Mouse (Mus musculus): ENCODE data around the gene Snhg11.
"Not testable (repeated sequence)": the region's sequence is repeated elsewhere in the genome, so short reads cannot be mapped to it uniquely, and the experiment has no call there.

Gene Snhg11

DNA sequence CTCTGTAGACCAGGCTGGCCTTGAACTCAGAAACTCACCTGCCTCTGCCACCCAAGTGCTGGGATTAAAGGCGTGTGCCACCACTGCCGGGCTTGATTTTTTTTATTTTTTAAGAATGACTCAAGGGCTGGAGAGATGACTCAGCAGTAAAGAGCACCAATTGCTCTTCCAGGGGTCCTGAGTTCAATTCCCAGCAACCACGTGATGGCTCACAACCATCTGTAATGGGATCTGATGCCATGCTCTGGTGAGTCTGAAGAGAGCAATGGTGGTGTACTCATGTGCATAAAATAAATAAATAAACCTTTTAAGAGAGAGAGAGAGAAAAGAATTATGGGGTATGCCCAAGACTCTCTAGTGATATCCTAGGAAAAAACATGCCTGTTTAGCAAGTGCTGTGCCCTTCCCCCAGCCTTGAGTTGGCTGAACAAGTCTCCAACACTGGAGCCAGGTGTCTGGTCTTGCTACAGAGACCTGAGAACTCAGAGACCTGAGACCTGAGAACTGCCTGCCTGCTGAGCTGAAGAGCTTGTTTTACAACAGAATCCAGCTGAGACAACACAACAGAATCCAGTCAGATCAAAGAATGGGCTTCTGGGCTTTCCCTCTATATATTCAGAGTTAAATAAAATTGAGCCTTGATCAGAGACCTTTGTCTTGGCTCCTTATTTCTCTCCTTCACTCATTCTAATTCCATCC lies 5.8 kb upstream of the Snhg11 start:
- no peak for DNase-seq (ENCODE audit: low read depth, low spot score)

DNA sequence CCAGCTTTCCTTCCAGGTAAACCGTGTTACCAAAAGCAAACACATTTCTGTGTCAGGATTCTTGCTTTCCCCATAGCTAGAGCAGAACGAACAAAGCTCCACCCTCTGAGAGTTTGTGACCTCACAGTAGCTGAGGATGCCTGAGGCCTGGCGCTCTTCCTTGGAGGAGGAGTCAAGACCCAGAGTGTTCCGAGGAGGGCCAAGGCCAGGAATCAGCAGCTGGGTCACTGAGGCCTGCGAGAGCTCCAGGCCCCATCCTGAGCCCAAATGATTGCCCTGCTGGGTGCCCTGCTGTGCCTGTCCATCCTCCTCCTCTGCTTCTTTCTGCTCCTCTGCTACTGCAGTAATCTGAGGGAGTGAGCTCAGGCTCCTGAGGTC lies 5.3 kb upstream of the Snhg11 start:
- no peak for DNase-seq (ENCODE audit: low read depth, low spot score)

DNA sequence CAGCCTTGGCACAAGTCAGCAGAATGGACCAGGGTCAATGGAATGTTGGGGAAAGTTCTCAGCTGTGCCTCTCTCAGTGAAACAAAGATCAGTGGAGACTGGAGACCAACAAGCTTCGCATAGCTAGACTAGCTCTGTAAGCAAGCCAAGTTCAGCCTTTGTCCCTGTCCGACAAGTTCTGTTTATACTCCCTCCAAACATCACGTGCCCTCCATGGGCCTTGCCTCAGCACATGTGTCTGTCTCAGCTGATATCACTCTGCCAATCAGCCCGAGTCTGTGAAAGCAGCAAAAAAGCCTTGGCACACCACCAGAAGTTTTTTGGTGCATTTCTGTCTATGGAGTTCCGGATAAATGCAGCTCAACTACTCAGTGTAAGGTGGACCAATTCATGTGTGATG lies 2.4 kb upstream of the Snhg11 start:
- DNase-seq (ENCODE audit: low read depth, low spot score) = no peak

DNA sequence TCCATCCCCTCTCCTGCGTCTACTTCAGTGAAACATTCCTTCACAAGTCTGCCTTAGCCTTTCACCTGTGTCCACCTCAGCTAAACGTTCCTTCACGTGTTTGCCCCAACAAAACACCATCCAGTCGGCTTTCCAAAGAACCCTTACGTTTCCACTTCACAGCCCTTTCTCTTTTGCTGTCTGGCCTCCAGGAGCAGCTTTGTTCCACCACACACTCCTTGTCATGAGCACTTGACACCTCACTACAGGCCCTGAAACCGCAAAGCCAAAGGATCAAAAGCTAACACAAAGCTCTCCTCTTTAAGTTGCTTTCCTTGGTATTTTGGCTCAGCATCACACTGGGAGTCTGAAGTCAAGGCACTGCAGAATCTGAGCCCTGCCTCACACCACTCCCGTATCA lies 1.9 kb upstream of the Snhg11 start:
- no peak for DNase-seq (ENCODE audit: low read depth, low spot score)

DNA sequence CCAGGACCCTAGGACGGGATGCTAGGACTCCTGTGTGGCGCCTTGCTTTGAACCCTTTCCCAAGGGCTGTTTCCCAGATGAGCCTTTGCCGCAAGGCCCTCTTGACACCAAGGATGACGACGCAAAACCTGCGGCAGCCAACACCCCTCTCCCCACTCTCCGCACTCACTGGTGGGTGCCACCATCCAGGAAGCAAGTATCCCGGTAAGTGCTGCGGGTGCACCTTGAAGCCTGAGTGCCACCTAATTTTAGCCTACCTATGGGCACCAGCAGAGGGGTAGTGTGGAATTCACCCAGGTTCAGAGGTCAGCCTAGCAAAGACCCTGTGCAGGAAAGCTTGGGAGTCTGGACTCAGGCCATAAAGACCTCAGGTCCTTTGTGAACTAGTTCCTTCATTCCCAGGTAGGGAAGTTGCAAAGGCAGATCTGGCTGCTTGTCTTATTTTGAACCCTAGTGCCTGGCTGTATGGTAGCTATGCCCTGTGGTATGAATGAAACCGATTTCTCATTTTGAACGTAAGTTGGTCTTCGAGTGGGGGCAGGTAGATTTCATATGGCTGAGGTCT lies 767 bp downstream of the Snhg11 start:
- no peak for DNase-seq (ENCODE audit: low read depth, low spot score)

DNA sequence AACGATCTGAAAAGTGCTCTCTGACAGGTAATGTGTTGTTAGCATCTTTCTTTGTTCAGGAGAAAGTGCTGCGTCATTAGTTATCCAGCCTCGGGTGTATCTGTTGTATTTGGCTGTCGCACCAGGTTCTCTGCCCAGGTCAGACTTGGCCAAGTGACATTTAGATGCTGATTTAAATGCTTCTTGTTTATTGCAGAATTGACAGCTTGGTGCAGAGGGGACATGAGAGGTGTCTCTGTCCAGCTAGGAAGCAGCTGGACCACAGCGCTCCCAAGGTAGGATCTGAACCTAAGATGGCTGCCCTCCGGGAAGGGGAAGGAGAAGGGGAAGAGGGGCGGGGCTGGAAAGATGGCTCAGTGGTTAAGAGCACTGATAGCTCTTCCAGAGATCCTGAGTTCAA lies 1.4 kb downstream of the Snhg11 start:
- no peak for DNase-seq (ENCODE audit: low read depth, low spot score)

DNA sequence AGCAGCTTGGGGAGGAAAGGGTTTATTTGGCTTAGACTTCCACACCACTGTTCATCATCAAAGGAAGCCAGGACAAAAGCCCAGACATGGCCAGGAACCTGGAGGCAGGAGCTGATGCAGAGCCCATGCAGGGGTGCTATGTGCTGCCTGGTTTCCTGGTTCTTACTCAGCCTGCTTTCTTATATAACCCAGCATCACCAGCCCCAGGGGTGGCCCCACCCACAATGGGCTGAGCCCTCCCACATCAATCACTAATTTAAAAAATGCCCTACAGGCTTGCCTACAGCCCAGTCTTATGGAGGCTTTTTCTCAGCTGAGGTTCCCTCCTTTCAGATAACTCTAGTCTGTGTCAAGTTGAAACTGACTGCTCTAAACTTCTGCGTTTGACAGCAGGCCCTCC lies 2.4 kb downstream of the Snhg11 start:
- no peak for DNase-seq (ENCODE audit: low read depth, low spot score)

DNA sequence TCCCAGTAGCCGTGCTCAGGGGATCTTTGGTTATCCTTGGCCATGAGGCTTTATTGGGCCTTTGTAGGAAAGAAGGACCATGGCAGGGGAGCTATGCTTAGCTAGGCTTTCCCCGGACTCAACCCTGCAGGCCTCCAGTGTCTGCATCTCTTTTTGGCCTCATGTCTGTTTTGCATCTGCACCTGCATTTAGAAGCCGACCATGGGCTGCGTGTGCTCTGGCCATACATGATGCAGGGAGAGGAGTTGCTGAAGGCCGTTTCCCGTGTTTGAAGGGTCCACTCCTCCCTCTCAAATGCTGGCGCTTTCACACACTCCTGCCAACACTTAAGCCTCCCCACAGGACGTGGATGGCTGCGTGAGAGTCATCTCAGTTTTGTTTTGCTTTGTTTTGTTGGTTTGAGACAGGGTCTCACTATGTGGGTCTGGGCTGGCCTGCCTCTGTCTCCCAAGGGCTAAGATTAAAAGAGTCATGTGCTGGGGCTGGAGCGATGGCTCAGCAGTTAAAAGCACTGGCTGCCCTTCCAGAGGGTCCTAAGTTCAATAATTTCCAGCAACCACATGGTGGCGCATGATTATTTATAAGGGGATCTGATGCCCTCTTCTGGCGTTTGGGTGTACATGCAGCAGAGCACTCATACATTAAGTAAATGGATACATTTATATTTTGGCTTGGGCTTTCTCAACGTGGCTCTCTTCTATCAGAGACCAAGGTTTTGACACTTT lies 4.1 kb downstream of the Snhg11 start:
- DNase-seq (ENCODE audit: low read depth, low spot score) = peak; percentile 89

DNA sequence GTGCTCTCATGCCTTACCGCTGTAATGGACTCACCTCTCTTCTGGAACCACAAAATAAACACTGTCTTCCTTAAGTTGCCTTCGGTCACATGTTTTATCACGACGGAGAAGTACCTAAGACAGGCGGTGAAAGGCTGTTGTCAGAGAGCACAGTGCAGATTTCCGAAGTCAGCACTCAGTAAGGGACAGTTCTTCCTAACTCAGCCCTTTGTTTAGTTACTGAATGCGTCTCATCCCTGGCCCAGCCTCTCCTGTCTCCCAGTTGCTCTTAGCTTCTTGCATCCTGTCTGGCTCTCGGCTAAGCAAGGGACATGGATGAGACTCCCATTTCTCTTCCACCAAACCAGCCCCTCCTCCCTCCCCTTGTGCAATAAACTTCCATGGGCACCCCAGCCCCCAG lies 10.6 kb downstream of the Snhg11 start:
- DNase-seq (ENCODE audit: low read depth, low spot score) = no peak

DNA sequence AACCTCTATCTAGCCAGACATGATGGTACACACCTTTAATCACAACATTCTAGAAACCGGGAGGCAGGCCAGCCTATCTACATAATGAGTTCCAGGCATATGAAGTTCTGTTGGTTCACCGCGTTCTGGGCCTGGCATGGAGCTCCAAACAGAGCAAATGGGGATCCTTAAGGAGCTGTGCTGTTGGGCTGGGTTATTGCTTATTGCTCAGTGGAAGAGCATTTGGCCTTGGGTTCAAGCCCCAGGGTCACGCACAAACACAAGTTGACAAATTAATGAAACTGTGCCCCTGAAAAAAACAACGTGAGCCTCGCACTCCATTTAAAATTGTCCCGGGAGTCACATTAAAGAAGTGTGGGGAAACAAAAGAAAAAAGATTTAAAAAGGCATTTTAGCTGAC lies 14.0 kb downstream of the Snhg11 start:
- no peak for DNase-seq (ENCODE audit: low read depth, low spot score)

DNA sequence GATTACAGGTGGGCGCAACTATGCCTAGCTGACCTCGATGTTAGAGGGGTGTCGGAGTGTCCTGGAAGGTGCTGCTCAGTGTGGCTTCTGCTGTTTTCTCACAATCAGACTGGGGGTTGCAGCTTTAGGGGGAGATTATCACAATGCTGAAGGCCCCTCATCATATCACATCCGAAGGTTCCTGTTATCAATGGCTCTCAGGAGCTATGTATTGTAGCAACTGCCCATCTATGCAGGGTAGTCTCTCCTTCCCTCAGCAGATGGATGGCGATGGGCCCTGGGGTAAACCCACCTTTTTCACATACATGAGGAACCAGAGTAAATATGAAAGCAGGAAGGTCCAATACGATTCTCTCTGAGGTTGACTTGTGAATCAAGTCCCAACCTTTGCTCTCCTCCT lies 20.9 kb downstream of the Snhg11 start:
- DNase-seq (ENCODE audit: low read depth, low spot score) = no peak

DNA sequence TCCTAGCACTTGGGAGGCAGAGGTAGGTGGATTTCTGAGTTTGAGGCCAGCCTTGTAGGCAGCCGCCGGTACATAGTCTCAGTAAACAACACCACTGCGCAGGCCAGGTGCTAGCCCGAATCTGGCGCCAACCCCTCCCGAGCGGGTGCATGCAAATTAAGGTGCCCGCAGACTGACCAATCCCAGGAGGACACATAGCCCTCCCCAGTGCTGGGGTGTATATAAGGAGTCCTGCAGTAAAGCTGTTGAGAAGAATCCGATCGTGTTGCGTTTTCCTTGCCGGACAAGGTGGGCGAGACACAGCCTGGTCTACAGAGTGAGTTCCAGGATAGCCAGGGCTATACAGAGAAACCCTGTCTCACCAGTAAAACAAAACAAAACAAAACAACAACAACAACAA lies 21.7 kb downstream of the Snhg11 start:
- not testable (repeated sequence) for DNase-seq (ENCODE audit: low read depth, low spot score)

DNA sequence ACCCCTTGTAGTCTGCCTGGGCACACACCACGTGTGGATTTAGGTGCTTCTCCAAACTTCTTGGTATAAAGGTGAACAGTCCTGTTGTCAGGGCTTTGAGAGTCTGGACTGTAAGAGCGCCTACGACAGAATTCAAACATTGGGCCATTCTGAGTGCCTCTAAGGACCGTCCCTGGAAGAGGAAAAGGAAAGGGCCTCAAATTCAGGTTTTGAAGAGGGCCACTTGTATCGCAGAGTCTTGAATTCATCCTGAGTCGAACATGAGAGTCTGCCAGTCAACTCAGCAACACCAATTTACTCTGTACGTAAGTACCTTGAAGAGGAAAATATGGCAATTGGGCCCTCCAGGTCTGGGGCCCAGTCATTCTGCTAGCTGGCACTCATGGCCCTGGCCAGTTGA lies 27.5 kb downstream of the Snhg11 start:
- DNase-seq (ENCODE audit: low read depth, low spot score) = no peak

DNA sequence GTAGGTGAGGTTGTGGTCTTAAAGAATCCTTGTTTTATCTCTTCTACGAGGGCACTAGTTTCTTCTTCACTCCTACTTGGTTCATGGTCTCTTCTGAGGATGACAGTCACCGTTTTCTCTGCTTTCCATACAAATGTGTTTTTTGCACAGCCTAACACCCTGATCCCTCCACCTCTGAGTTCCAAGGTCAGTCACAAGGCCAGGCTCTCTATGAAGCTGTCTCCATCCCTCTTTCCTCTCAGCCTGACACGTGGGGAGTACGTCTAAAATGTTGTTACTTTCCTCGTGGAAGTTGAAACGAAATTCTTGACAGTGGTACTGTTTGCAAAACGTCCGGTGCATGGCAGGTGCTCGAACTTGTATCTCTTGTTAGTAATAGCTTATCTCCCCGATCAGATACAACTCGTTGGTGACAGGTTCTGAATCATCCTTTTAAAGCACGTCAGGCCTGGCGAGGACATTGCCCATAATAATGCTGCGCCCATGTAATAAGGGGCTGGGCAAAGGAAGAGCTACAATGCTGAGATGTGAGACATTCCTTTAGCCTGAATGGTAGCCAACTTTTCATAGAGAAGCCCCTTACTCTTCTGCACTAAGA lies 33.7 kb downstream of the Snhg11 start:
- no peak for DNase-seq (ENCODE audit: low read depth, low spot score)

DNA sequence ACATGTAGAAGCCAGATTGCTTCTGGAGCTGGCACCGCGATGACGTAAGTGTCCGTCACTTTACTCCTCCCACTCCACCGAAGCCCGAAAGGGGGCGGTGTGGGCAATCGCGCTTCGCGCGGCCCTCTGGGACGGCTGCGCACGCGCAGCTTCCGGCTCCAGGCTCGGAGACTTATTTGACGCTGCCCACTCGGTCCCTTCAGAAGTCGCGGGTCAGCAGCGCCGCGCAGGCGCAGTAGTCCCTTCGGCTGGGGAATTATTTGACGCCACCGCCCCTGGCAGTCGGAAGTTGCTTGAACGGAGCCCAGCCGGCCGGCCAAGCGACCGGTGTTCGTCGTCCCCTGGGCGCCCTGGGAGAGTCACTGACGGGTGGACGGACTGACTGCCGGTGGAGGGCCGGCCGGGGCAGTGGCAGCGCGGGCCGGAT lies 34.2 kb downstream of the Snhg11 start, which contains the start of gene Ralgapb:
Gene Ralgapb (plus strand): TSS at position 254 of the 427 bp plus-strand sequence.
- peak; percentile 99 for DNase-seq (ENCODE audit: low read depth, low spot score)

DNA sequence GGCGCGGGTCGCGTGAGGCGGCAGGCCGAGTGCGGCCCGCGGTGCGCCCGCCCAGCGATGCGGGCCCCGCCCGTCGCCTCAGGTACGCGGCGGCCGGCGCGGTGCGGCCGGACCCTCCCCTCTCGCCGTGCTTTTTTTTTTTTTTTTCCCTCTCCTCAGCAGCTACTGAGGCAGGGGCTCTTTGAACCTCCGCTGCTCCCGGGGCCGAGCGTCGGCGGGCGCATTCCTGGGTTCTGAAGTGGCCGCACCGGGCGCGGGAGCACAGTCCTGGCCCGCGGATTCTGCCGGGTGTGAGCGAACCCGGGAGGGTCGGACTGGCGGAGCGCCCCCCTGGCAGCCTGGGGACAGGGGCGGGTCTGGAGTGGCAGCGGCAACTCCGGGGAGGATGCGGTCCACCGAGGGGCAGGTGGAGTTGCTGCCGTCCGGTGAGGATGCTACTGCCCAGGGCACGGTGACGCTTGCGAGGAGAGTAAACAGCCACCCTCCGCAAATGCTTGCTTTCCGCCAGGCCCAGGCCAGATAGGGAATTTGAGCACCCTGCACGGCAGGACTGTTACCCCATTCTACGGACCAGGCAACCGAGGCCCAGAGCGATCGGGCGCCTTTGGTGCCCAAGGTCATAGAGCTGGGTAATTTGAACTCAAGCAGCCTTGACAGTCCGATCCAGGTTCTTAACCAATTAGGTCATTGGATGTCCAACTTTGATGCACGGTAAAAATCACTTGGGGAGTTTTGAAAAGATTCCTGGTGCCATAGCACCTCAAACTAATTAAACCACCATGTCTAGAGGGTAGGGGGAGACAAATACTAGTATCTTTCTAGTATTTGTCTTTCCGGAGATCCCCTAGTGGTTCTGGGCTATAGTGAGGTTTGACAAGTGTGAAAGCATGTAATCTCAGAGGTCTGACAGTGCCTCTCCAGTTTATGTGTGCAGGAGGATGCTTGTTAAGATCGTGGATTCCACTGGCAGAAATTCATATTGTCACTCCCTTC lies 34.9 kb downstream of the Snhg11 start:
- peak; percentile 47 for DNase-seq (ENCODE audit: low read depth, low spot score)

DNA sequence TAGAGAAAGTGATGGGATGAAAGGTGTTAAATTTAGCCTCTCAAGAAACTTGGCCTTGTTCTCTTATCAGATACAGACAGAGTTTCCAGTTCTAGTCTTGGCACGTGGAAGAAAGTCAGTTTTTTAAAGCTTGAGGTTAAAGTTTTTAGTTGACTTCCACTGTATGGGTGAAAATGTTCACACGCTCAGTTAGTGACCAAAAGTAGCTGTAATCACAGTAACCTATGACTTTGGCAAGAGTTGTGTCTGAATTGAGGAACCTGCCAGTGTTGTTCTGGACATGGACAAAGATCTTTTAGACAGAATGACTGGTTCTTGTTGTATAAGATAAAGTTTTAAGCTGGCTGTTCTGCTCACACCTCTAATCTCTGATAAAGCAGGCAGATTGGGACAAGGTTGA lies 37.8 kb downstream of the Snhg11 start:
- no peak for DNase-seq (ENCODE audit: low read depth, low spot score)

DNA sequence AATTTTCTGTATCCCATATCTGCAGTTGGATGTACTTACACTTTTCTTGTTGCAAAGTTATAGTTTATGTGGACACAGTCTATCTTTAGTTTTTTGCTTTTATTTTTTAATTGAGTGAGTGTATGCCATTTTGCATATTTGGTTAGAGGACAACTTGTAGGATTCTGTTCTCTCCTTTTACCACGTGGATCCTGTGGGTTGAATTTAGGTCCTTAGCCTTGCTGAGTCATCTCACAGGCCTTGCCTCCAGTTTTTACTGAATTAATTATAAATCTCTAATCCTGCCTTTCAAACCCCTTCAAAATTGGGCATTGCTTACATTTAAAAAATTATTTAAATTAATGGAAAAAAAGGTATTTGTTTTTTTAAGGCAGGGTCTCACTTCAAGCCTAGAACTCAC lies 40.4 kb downstream of the Snhg11 start:
- no peak for DNase-seq (ENCODE audit: low read depth, low spot score)

DNA sequence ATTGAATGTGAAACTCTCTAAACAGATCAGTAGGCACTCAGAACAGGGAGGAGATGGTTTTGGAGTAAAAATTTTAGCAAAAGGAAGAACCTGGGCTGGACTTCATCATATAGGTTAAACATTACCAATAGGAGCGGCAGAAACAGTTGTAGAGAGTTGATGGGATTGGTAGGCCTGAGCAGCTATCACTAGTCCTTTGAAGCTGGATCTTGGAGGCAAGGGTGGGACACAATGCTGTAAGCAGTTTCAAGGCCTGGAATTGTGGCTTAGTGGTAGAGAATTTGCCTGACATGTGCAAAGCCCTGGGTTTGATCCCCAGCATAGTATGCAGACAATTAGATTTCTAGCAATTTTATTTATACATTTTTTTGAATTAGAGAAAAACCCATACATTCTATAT lies 43.2 kb downstream of the Snhg11 start:
- no peak for DNase-seq (ENCODE audit: low read depth, low spot score)

Measured in CD4-positive, CD25-positive, alpha-beta regulatory T cell, adult 2 months (primary cell).